In genomic region chr4:50242042-50242441, GRCm38 (mm10) we compare ENCODE assay signal across 28 mouse cellular contexts.
"Had no signal": no experiment of that assay in that cellular context is flagged by ENCODE, and none has a peak within 500 bp of the region (broad histone marks: within the 10 kb centered on the region; RNA-seq: fewer than 3 reads in every experiment).

No protein-coding gene starts in this region.

- ATAC-seq: forebrain, embryonic 13.5 days; forebrain, embryonic 14.5 days; forebrain, embryonic 15.5 days had no signal

- H3K4me2 ChIP-seq: embryonic facial prominence, embryonic 12.5 days; embryonic facial prominence, embryonic 13.5 days; embryonic facial prominence, embryonic 15.5 days; forebrain, embryonic 12.5 days; forebrain, embryonic 13.5 days; forebrain, embryonic 15.5 days; heart, embryonic 11.5 days had no signal

- H3K27ac ChIP-seq: embryonic facial prominence, embryonic 10.5 days; embryonic facial prominence, embryonic 12.5 days; embryonic facial prominence, embryonic 13.5 days; embryonic facial prominence, embryonic 15.5 days; forebrain, embryonic 10.5 days; forebrain, embryonic 12.5 days; forebrain, embryonic 13.5 days; forebrain, embryonic 15.5 days; gastrocnemius, adult 2 months; heart, adult 2 months; heart, embryonic 10.5 days had no signal

- H3K9me3 ChIP-seq: embryonic facial prominence, embryonic 10.5 days; embryonic facial prominence, embryonic 12.5 days; embryonic facial prominence, embryonic 13.5 days; embryonic facial prominence, embryonic 15.5 days; forebrain, embryonic 10.5 days; forebrain, embryonic 12.5 days; forebrain, embryonic 13.5 days; forebrain, embryonic 15.5 days; heart, embryonic 10.5 days had no signal

- H3K4me1 ChIP-seq: embryonic facial prominence, embryonic 10.5 days; embryonic facial prominence, embryonic 12.5 days; embryonic facial prominence, embryonic 13.5 days; embryonic facial prominence, embryonic 15.5 days; forebrain, embryonic 10.5 days; forebrain, embryonic 12.5 days; forebrain, embryonic 13.5 days; forebrain, embryonic 15.5 days; heart, embryonic 10.5 days had no signal

- DNase-seq: cerebellum, adult 2 months; cerebellum, adult 8-10 months; cerebellum, adult 9-10 months; cerebellum, adult 9-11 months; cerebellum, postnatal 10 days; cerebellum, postnatal 14 days; cerebellum, postnatal 25 days; cerebellum, postnatal 36 days; gastrocnemius, adult 2 months; gastrocnemius, postnatal 10 days; gastrocnemius, postnatal 14 days; gastrocnemius, postnatal 25 days; gastrocnemius, postnatal 36 days; heart, adult 11 months; heart, adult 18-20 months; heart, adult 2 months had no signal

- H3K36me3 ChIP-seq: embryonic facial prominence, embryonic 10.5 days; embryonic facial prominence, embryonic 12.5 days; embryonic facial prominence, embryonic 13.5 days; embryonic facial prominence, embryonic 15.5 days; forebrain, embryonic 10.5 days; forebrain, embryonic 12.5 days; forebrain, embryonic 15.5 days; heart, embryonic 10.5 days had no signal

- H3K9ac ChIP-seq: embryonic facial prominence, embryonic 12.5 days; embryonic facial prominence, embryonic 13.5 days; embryonic facial prominence, embryonic 15.5 days; forebrain, embryonic 12.5 days; forebrain, embryonic 13.5 days; forebrain, embryonic 15.5 days had no signal

- H3K4me3 ChIP-seq: embryonic facial prominence, embryonic 10.5 days; embryonic facial prominence, embryonic 12.5 days; embryonic facial prominence, embryonic 13.5 days; embryonic facial prominence, embryonic 15.5 days; erythroblast, embryonic 14.5 days; forebrain, embryonic 10.5 days; forebrain, embryonic 12.5 days; forebrain, embryonic 13.5 days; forebrain, embryonic 15.5 days; gastrocnemius, adult 2 months; heart, adult 2 months; heart, embryonic 10.5 days had no signal

- H3K27me3 ChIP-seq: embryonic facial prominence, embryonic 12.5 days; embryonic facial prominence, embryonic 13.5 days; embryonic facial prominence, embryonic 15.5 days; forebrain, embryonic 12.5 days; forebrain, embryonic 13.5 days; forebrain, embryonic 15.5 days had no signal
